Mouse (Mus musculus): ENCODE measurements around the gene 1700016H13Rik. TPM values are rescaled to one million over a fixed set of nuclear protein-coding genes. Genes with fewer than 3 reads are reported as not detected.

The 1700016H13Rik gene
- polyA plus RNA-seq, 1 experiment from 2014 or later, result 0.26 TPM

GRCm38 (mm10) chr5:103658921-103659320, 3.1 kb upstream of the 1700016H13Rik start:
- no peak for ATAC-seq (ENCODE audit: low FRiP score, low TSS enrichment)
- Histone ChIP-seq H3K4me1 (ENCODE audit: control insufficient read depth, insufficient read depth, low read length) (no peaks in the 10 kb centered on the region), H3K4me3 (ENCODE audit: low read length) (no peak overlapping the region), H3K36me3 (ENCODE audit: control insufficient read depth, insufficient read depth, low read length) (no peaks in the 10 kb centered on the region), H3K9me3 (ENCODE audit: control insufficient read depth, low read length) (no peaks in the 10 kb centered on the region), H3K9ac (ENCODE audit: low read depth, low read length) (no peak overlapping the region), H3K27me3 (ENCODE audit: control insufficient read depth, insufficient read depth, low read length) (no peaks in the 10 kb centered on the region), H3K4me2 (replicated peaks; ENCODE audit: low read depth, low read length) (no peak overlapping the region), H3K27ac (ENCODE audit: low read depth, low read length) (no peak overlapping the region)
- 70% methylated on average over 5 of the region's 5 CpGs for WGBS

DNA sequence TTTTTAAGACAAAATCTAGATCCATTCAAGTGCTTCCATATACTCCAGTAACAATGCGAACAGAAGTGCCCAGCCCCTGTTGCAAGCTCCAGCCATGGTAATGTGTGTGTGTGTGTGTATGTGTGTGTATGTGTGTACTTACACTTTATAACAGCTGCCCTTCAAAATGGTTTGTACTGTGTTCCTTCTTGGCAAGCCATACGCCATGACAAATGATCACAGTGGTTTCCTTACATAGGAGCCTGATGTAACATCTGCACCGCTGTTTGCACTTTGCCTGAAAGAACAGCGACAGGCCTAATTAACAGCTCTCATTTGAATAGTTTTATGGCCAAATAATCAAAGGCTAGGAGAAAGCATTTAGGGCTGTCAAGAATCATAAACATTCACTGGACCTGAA, 1.0 kb downstream of the 1700016H13Rik start:
- no peak overlapping the region for H3K9ac ChIP-seq (ENCODE audit: low read depth, low read length)
- no peaks in the 10 kb centered on the region for H3K4me1 ChIP-seq (ENCODE audit: control insufficient read depth, insufficient read depth, low read length)
- H3K4me3 ChIP-seq (ENCODE audit: low read length), result peak overlapping the region; percentile 60; the same call in 1 of the 2 replicates
- 41% methylated on average over 4 of the region's 4 CpGs for WGBS
- peak overlapping the region; percentile 98 for H3K4me2 ChIP-seq (replicated peaks; ENCODE audit: low read depth, low read length)
- ATAC-seq (ENCODE audit: low FRiP score, low TSS enrichment), result peak; percentile 10; the same call in 1 of the 2 replicates
- no peaks in the 10 kb centered on the region for H3K27me3 ChIP-seq (ENCODE audit: control insufficient read depth, insufficient read depth, low read length)
- H3K9me3 ChIP-seq (ENCODE audit: control insufficient read depth, low read length), result no peaks in the 10 kb centered on the region
- H3K27ac ChIP-seq (ENCODE audit: low read depth, low read length), result no peak overlapping the region
- H3K36me3 ChIP-seq (ENCODE audit: control insufficient read depth, insufficient read depth, low read length), result no peaks in the 10 kb centered on the region

DNA sequence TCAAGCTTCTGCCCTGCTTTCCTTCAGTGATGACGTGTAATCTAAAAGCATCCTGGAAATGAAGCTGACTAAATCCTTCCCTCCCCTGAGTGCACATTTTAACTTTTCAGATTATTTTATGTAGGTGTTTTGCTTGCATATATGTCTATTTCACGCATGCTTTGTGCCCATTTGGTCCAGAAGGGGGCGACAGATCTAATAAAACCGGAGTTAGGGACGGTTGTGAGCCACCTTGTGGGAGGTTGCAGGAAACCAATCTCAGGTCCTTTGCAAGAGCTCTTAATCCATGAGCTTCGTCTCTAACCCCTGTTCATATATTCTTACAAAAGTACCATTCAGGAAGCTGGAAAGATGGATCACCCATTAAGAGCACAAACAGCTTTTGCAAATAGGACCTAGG, 1.6 kb downstream of the 1700016H13Rik start:
- Histone ChIP-seq H3K36me3 (ENCODE audit: control insufficient read depth, insufficient read depth, low read length) (no peaks in the 10 kb centered on the region), H3K4me1 (ENCODE audit: control insufficient read depth, insufficient read depth, low read length) (no peaks in the 10 kb centered on the region), H3K9ac (ENCODE audit: low read depth, low read length) (no peak overlapping the region), H3K4me3 (ENCODE audit: low read length) (no peak overlapping the region), H3K27me3 (ENCODE audit: control insufficient read depth, insufficient read depth, low read length) (no peaks in the 10 kb centered on the region), H3K4me2 (replicated peaks; ENCODE audit: low read depth, low read length) (no peak overlapping the region), H3K27ac (ENCODE audit: low read depth, low read length) (no peak overlapping the region), H3K9me3 (ENCODE audit: control insufficient read depth, low read length) (no peaks in the 10 kb centered on the region)
- WGBS, result 34% methylated on average over 6 of the region's 6 CpGs
- ATAC-seq (ENCODE audit: low FRiP score, low TSS enrichment), result no peak

DNA sequence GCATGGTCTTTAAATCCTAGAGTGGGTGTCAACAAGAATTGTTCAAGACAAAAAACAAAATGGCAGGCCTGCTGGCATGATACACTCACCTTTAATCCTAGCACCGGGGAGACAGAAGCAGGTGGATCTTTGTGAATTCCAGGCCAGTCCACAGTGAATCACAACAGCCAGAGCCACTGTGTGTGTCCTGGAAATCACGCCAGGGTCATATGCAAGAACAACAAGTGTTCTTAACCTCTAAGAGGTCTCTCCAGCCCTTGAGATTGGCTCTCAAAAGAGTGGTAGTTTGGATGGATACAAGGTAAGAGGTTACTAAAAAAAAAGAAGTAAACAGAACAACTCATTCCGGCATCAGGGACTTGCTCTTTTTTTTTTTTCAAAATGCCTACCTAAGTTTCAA, 8.5 kb downstream of the 1700016H13Rik start:
- H3K4me1 ChIP-seq (ENCODE audit: control insufficient read depth, insufficient read depth, low read length), result 0 out of 2 replicates have a peak, but pooled peaks cover 3% of the 10 kb centered on the region
- no peaks in the 10 kb centered on the region for H3K9me3 ChIP-seq (ENCODE audit: control insufficient read depth, low read length)
- 81% methylated on average over 3 of the region's 3 CpGs for WGBS
- ATAC-seq (ENCODE audit: low FRiP score, low TSS enrichment), result no peak
- no peak overlapping the region for H3K27ac ChIP-seq (ENCODE audit: low read depth, low read length)
- H3K4me3 ChIP-seq (ENCODE audit: low read length), result no peak overlapping the region
- no peak overlapping the region for H3K4me2 ChIP-seq (replicated peaks; ENCODE audit: low read depth, low read length)
- no peaks in the 10 kb centered on the region for H3K36me3 ChIP-seq (ENCODE audit: control insufficient read depth, insufficient read depth, low read length)
- H3K27me3 ChIP-seq (ENCODE audit: control insufficient read depth, insufficient read depth, low read length), result no peaks in the 10 kb centered on the region
- no peak overlapping the region for H3K9ac ChIP-seq (ENCODE audit: low read depth, low read length)

DNA sequence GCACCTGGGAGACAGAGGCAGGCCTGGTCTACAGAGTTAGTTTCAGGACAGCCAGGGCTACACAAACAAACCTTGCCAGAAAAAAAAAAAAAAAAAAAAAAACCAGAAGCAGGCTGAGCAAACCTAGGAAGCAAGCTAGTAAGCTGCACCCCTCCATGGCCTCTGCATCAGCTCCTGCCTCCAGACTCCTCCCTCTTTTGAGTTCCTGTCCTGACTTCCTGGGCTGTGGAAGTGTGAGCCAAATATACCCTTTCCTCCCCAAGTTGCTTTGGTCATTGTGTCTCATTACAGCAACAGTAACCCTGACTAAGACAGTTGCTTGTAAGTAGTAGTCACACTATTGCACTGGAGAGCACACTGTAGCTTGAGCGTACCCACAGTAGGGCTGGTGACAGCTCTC, 11.6 kb downstream of the 1700016H13Rik start:
- Histone ChIP-seq H3K4me3 (ENCODE audit: low read length) (no peak overlapping the region), H3K4me1 (ENCODE audit: control insufficient read depth, insufficient read depth, low read length) (0 out of 2 replicates have a peak, but pooled peaks cover 3% of the 10 kb centered on the region), H3K9ac (ENCODE audit: low read depth, low read length) (no peak overlapping the region), H3K9me3 (ENCODE audit: control insufficient read depth, low read length) (no peaks in the 10 kb centered on the region), H3K27ac (ENCODE audit: low read depth, low read length) (no peak overlapping the region), H3K36me3 (ENCODE audit: control insufficient read depth, insufficient read depth, low read length) (no peaks in the 10 kb centered on the region), H3K27me3 (ENCODE audit: control insufficient read depth, insufficient read depth, low read length) (no peaks in the 10 kb centered on the region), H3K4me2 (replicated peaks; ENCODE audit: low read depth, low read length) (no peak overlapping the region)
- ATAC-seq (ENCODE audit: low FRiP score, low TSS enrichment), result no peak
- WGBS, result 84% methylated on average over 1 of the region's 1 CpGs

DNA sequence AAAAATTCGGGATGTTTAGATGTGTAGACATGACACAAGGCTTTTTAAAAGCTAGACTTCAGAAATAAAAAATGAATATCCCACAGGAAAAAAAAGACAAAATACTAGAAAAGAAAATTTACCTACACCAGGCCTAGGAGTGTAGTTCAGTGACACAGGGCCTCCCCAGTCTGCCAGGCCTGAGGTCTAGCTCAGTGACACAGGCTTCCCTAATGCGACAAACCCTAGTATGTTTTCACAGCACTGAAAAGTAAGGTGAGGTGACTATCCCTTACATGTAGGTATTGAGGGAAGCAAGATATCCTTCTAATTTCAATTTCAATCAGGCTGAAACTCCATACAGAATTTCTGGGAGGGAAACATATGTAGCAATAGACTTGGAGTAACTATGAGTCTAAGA, 18.6 kb downstream of the 1700016H13Rik start:
- 89% methylated on average over 2 of the region's 2 CpGs for WGBS
- H3K4me2 ChIP-seq (replicated peaks; ENCODE audit: low read depth, low read length), result no peak overlapping the region
- ATAC-seq (ENCODE audit: low FRiP score, low TSS enrichment), result no peak
- H3K9ac ChIP-seq (ENCODE audit: low read depth, low read length), result no peak overlapping the region
- no peak overlapping the region for H3K4me3 ChIP-seq (ENCODE audit: low read length)
- H3K27ac ChIP-seq (ENCODE audit: low read depth, low read length), result no peak overlapping the region
- H3K4me1 ChIP-seq (ENCODE audit: control insufficient read depth, insufficient read depth, low read length), result no peaks in the 10 kb centered on the region
- no peaks in the 10 kb centered on the region for H3K36me3 ChIP-seq (ENCODE audit: control insufficient read depth, insufficient read depth, low read length)
- no peaks in the 10 kb centered on the region for H3K27me3 ChIP-seq (ENCODE audit: control insufficient read depth, insufficient read depth, low read length)
- no peaks in the 10 kb centered on the region for H3K9me3 ChIP-seq (ENCODE audit: control insufficient read depth, low read length)

- WGBS, result 78% methylated on average over 9 of the region's 9 CpGs
- Histone ChIP-seq H3K9me3 (ENCODE audit: control insufficient read depth, low read length) (no peaks in the 10 kb centered on the region), H3K4me2 (replicated peaks; ENCODE audit: low read depth, low read length) (no peak overlapping the region), H3K27me3 (ENCODE audit: control insufficient read depth, insufficient read depth, low read length) (no peaks in the 10 kb centered on the region), H3K4me1 (ENCODE audit: control insufficient read depth, insufficient read depth, low read length) (no peaks in the 10 kb centered on the region), H3K9ac (ENCODE audit: low read depth, low read length) (no peak overlapping the region), H3K27ac (ENCODE audit: low read depth, low read length) (no peak overlapping the region), H3K4me3 (ENCODE audit: low read length) (no peak overlapping the region), H3K36me3 (ENCODE audit: control insufficient read depth, insufficient read depth, low read length) (no peaks in the 10 kb centered on the region)
- no peak for ATAC-seq (ENCODE audit: low FRiP score, low TSS enrichment)
Observed at GRCm38 (mm10) chr5:103629854-103630580, 25.8 kb downstream of the 1700016H13Rik start.

DNA sequence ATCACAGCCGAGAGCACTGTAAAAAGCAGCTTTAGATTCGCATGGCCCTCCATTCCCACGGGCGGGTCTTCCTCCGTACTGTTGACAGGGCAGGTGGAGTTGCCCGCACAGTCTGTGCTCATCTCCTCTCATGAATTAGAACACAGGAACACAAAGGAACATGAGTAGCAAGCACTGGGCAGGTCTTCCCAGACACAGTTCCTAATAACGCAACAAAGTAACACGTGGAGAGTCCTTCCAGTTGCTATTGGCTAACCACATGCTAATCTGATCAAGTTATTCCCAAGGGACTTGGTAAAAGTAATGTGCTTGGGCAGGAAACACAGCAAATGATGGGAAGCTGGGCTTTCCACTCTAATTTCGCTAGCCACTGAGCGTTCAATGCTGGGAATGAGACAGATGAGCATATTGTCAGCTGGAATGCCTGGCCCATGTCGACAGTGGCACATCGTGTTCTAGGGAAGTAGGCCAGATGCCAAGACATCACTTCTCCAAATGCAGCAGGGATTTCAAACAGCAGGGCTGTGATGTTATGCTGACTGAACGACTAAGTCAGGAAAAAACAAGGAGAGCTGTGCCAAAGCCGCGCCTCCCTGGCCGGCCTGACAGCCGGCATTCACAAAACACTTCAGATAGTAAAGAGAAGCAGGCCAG, 26.6 kb downstream of the 1700016H13Rik start, which contains the start of gene Slc10a6:
Slc10a6 (minus strand) TSS at position 293 of the 654 bp plus-strand sequence.
- no peak within 1 kb of the TSS for H3K9ac ChIP-seq (ENCODE audit: low read depth, low read length)

GRCm38 (mm10) chr5:103628499-103628898, 27.3 kb downstream of the 1700016H13Rik start:
- Histone ChIP-seq H3K4me2 (replicated peaks; ENCODE audit: low read depth, low read length) (no peak overlapping the region), H3K36me3 (ENCODE audit: control insufficient read depth, insufficient read depth, low read length) (no peaks in the 10 kb centered on the region), H3K4me3 (ENCODE audit: low read length) (no peak overlapping the region), H3K27ac (ENCODE audit: low read depth, low read length) (no peak overlapping the region), H3K9me3 (ENCODE audit: control insufficient read depth, low read length) (no peaks in the 10 kb centered on the region), H3K4me1 (ENCODE audit: control insufficient read depth, insufficient read depth, low read length) (no peaks in the 10 kb centered on the region), H3K9ac (ENCODE audit: low read depth, low read length) (no peak overlapping the region), H3K27me3 (ENCODE audit: control insufficient read depth, insufficient read depth, low read length) (no peaks in the 10 kb centered on the region)
- WGBS, result 78% methylated on average over 6 of the region's 6 CpGs
- ATAC-seq (ENCODE audit: low FRiP score, low TSS enrichment), result no peak

More for the DNA sequence above, 26.6 kb downstream of the 1700016H13Rik start, which contains the start of gene Slc10a6:
- no peaks in the 10 kb centered on the region for H3K27me3 ChIP-seq (ENCODE audit: control insufficient read depth, insufficient read depth, low read length)
- H3K4me3 ChIP-seq (ENCODE audit: low read length), result no peak within 1 kb of the TSS
- no peaks in the 10 kb centered on the region for H3K4me1 ChIP-seq (ENCODE audit: control insufficient read depth, insufficient read depth, low read length)
- WGBS, result 64% methylated on average over 17 of the region's 17 CpGs
- H3K36me3 ChIP-seq (ENCODE audit: control insufficient read depth, insufficient read depth, low read length), result no peaks in the 10 kb centered on the region
- no peaks in the 10 kb centered on the region for H3K9me3 ChIP-seq (ENCODE audit: control insufficient read depth, low read length)
- no peak within 1 kb of the TSS for H3K27ac ChIP-seq (ENCODE audit: low read depth, low read length)
- no peak for ATAC-seq (ENCODE audit: low FRiP score, low TSS enrichment)
- H3K4me2 ChIP-seq (replicated peaks; ENCODE audit: low read depth, low read length), result no peak within 1 kb of the TSS

Data from kidney, embryonic 14.5 days (tissue).